Mouse (Mus musculus): ENCODE measurements around the gene Ikzf1.

The Ikzf1 gene

DNA sequence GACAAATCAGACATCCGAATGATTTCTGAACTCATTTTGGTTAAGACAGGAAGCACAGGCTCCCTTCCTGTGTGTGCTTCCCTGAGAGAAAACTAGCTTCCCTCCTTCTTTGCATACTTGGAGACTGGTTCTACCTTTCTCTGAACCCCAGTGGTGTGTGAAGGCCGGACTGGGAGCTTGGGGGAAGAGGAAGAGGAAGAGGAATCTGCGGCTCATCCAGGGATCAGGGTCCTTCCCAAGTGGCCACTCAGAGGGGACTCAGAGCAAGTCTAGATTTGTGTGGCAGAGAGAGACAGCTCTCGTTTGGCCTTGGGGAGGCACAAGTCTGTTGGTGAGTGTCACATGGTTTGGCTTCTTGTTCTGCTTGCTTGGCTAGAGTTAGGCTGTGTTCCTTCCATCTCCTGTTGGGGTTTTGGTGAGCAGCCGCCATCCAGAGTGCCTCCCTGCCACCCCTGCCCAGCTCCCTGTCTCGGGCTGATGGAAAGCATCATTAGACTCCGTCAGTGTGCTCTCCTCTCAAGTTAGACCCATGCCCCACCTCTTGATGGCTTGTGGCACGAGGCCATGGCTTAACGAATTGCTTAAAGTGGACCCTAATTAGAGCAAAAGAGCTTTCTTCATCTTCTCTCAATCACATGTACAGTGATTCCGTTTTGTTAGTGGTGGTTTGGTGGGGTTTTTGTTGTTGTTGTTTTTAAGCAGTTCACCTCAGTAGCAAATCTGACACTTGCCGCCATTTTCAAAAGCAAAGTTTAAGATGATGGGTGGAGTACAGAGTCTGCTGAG lies 5.4 kb downstream of the Ikzf1 start:
- DNase-seq: peak; percentile 67

DNA sequence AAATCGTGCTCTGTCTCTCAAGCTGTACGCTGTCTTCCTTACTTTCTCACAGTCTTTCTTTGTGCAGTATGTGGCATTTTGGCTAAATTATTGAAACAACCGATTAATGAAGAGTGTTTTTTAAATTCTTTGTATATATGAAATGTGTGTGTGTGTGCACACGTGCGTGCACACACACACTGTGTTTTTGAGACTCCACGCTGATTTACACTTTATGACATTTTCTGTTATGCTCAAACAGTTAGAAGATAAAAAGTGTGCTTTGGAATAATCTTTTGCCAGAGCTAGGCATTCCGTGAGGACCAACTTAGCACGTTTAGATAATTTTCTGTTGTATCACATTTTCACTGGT lies 6.0 kb downstream of the Ikzf1 start:
- DNase-seq: no peak

DNA sequence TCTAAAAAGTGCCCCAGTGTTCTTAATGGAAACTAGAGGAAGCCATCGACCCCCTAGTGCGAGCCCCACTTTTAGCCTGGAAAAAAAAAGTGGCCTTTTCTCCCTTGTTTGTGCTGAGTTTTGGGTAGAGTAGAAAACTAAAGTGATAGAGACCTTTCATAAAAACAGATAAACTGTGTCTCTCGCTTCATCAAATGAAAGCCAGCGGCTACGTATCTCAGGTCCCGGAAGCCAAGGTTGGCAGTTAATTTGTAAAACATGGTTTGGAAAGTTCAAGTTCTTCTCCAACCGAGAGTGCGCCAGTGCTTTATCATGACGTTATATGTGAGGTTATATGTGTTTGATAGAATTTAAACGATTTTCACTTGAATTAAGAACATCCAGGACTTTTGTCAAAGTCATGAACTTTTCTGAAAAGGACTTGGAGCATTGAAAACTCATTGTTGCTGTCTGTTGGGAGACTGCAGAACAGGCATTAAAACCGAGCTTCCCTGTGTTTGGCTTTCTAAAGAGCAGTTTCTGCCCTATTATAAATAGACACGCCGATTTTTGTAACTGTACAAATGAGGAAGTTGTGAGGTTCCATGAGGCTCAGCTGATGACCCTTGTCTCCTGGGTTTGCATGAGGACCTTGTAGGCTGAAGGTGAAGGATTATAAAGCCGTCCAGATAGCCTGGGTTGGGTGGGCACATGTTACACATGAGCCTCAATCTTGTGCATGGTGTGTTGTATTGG lies 6.7 kb downstream of the Ikzf1 start:
- DNase-seq: peak; percentile 48

DNA sequence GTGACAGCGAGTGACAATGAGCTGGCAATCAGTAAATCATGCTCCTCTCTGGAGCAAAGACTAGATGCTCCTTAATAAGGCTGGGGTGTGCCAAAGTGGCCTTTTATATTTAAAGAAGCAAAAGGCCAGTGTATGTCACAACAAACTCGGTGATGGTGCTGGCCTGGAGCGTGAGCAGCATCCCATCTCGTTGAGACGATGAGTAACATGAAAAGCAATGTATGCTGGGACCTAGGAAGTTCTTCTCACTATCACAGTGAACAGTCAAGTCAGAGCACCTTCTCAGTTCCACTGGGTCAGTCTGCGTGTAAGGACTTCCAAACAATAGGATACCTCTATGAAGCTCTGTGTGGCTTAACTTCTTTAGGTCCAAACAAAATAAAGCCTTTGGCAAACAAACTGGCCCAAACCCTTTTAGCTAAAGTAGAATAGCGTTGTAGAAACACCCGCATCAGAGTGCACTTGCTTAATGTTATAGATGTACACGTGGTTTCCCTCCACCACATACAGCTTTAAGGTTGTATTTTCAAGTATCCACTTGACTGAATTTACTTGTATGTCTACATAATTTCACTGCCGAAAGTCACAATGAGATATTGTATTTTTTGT lies 7.9 kb downstream of the Ikzf1 start:
- peak; percentile 43 for DNase-seq

DNA sequence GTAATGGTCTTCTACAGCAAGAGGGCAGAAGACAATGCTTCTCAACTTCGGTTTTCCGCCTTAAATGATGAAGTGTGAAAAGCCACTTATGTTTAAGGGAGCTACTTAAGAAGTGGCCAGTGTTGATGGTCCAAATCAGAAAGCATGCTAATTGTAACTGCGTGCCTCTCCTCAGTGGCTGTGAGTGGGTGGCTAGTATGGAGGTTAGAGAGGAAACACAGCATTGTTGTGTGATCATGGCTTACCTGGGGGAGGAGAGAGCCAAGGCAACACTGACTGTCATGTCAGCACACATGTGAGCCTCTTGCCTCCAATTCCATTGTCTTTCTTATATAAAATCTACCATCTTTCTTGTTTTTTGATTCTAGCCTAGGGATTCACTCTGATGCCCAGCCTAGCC lies 8.6 kb downstream of the Ikzf1 start:
- DNase-seq: peak; percentile 29

DNA sequence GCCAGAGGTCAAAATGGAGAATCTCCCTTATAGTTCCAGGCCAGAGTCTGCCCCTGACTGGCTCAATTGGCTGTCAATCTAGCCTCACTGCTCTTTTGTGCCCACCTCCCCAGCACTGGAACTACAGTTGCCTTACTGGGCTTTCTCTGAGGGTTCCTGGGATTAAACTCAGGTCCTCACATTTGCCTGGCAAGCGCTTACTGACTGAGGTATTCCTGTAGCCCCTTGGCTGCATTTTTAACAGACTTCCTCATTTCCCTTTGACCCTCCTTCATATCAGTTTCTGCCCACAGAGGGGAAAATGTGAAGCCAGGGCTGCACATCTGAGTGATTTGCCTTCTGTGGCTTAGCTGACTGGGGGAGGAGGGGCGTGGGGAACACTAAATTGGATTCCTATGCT lies 9.3 kb downstream of the Ikzf1 start:
- DNase-seq: peak; percentile 43

DNA sequence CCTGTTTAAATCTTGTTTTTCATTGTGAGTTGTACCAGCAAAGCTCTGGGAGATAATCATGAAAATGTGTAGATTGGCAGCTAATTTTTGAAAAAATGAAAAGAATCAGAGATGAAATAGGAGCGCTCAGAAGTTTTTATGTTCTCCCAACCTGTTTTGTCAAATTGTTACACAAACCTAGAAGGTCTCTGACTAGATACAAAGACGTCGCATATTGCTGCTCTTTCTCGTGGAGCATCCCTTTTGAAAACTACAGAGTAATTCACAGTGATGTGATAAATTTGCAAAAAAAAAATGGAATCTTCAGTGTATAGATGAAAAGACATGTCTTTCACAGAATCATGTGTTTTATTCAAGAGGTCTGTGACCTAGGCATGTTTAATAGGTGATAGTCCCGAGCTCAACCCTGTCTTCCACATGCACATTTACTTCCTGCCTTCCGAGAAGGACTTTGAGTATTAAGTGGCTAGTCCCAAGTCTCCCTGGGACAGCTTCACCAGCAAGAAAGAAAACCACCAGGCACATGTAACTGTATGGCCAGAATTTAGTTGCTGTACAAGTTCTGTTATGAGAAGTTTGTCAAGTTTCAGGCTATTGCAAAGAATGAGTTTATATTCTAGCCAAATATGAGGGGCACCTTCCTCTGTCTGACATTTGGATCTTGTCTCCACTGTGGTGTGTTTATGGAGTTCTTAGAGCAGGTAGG lies 9.8 kb downstream of the Ikzf1 start:
- DNase-seq: no peak

DNA sequence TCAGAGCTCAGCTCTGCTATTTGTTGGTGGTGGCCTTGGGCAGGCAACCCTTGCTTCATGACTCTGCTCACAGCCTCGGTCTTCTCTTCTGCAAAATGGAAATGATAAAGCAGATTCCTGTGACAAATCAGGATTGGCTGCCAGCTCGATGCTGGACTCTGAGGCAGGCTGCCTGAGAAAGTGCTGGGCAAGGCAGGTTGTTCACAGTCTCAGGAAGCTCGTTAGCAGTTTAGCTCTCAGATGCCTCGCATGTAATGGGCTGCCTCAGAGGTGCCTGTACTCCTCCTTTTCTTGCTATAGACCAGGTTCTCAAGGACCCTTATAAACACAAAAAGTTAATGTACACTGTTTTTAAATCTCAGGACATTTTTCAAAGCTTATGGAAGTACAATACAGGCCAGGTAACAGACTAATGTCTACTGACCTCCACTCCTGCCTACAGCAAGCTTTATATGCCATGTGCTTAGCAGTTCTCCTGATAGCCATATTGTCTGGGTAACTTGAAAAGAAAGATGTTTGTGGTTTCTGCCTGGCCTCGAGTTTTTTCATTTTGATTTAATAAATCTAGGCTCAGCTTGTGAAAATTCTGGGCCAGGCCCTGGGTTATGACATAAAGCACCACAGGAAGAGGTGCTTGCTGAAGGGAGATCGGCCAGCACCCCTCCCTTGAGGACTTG lies 10.5 kb downstream of the Ikzf1 start:
- DNase-seq: peak; percentile 35

DNA sequence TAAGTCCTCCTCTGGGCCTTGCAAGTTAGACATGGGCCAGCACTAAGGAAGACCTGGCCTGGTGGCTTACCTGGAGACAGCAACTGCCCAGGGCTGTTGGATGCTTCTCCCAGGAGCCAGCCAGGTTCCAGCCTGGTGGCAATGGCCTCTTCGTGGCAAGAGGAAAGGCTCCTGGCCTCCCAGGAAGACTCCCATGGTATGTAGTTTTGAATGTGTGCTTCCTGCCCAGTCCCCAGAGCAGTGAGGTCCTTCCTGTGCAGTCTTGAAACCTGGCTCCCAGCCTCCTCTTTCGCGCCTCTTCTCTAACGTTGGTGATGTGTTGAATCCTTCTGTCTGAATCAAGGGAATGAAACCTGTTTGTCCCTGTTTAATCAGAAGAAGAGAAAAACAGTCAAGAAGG lies 11.1 kb downstream of the Ikzf1 start:
- peak; percentile 45 for DNase-seq

DNA sequence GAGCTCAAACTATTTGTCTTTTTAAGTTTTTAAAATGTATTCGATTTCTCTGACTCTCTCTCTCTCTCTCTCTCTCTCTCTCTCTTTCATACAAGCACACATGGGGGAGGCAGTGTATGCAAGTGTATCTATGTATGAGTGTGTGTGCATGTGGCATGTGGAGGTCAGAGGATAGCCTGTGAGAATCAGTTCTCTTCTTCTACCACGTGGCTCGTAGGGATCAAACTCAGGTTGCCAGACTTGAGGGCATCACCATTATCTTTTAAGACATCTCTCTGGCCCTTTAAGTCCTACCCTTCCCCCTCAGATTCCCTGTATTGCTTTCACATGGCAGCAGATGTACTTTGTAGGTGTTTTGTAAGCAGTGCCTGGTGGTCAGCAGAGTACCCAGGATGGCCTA lies 12.0 kb downstream of the Ikzf1 start:
- no peak for DNase-seq

DNA sequence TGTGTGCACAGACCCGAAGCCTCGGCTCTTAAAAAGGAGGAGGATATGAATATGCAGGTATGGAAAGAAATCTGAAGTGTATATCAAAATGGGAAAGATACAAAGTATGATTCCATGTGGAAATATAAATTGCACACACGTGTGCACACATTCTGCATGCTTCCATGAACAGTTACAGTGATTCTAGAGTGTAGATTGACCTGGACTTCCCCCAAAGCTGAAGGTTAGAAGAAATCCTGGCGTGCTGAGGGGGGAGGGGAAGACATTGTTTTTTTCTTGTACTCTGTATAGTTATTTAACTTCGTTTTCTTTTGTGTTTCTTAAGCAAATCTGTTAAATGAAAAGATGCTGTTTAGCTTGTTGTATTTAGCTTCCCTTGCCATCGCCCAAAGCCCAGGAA lies 16.6 kb downstream of the Ikzf1 start:
- DNase-seq: no peak

DNA sequence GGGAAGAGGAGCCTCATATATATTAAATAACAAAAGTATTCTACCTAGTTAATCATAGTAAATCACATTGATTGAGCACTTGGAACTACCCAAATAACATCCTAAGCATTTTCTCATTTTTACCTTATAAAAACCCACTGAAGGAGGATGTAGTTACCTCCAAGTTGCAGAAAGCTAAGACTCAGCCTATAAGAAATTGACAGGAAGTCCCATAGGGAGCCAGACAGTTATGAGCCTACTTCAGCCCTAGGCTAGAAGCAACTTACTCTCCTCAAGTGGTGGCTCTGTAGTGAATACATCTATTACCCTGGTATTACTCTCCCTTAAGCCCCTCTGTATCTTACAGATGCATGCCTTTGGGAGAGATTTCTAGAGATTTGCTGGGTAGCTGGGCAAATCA lies 19.0 kb downstream of the Ikzf1 start:
- no peak for DNase-seq

DNA sequence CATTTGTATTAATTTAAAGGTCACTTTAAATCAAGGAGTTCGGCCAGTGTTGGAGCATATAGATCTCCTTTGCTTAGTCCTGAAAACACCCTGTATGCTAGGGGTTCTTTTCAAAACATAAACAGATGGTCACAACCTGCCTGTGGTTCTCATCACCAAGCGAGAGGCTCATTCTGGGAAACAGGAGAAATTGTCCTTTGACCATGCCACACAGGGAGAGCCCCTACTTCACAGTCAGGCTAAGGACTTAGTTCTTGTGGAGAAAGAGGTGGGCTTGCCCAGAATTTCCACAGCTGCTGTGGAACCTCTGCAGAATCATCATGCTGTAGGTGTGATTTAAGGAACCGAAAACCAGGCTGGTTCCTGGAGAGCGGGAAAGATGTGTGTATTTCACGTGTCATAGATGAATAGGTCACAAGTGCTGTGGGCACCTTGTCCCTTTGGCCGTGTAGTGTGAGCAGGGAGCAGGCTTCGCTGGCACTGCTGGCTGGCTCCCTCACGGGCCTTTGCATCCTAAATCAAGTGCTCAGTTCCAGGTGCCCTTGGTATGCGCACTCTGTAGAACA lies 23.4 kb downstream of the Ikzf1 start:
- no peak for DNase-seq

DNA sequence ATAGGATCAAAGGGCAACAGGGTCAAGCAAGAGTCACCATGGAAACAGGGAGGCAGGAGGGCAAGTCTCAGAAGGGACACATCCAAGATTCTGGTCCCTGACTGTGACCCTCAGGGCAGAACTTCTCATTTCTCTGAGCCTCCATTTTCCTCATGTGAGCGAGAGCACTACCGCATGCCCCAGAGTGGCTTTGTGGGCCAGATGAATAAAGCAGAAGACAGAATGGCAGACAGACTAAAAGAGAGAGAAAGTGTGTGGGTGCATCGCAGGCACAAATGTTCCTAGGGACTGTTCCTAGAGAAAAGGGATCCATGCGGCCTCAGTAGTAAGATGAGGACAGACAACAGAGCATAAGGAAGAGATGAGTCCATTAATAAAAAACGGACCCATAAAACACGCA lies 24.5 kb downstream of the Ikzf1 start:
- DNase-seq: no peak

DNA sequence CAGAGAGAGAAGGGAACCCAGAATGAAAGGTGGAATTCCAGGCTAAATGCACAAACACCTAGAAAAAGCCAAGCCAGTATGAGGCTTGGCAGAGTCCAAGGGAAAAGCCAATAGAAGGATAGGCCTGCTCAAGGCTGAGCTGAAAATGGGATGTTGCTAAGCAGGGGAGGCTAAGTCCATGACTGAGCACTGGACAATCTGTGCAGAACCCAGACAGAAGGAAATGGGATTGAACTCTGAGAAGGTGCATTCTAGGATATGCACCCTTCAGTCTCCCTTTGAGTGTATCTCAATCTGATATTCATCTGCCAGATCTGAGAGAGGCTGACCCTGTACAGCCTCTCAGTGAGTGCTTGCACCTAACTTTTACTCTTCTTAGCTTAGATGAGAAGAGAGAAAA lies 25.9 kb downstream of the Ikzf1 start:
- DNase-seq: no peak

DNA sequence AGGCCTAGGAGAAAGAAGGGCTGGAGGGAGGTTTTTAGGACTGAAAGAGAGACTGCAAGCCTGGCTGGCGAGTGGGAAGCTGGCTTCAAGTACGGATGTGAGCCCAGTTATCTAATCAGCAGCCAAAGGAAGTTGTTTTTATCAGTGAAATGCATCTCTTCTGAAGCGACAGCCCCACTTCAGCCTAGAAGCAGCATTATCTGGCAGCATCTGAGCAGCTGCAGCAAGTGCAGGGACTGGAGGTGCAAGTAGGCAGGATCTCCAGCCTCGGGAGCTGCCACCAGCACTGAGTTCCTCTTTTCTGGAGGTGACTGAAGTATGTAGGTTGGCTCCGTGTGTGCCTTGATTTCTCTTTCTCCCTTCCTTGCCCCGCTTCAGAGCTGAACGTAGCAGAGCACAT lies 26.9 kb downstream of the Ikzf1 start:
- peak; percentile 60 for DNase-seq

DNA sequence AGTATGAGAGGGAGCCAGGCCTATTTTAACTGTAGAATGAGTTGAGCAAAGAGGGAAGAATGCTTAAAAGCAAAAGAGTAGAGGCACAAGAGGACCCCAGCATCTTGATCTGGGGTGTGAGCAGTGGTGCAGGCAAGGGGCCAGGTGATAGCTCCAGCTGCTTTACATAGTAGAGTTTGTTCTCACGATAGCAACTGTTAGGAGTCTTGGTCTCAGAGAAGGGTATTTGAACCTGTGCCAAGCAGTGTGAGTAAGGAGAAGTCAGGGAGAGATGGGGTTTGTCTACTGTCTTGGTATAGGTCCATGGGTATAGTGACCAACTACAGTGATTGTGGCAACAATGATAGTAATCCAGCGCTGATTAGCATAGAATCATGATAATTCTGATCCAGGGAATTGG lies 29.9 kb downstream of the Ikzf1 start:
- no peak for DNase-seq

DNA sequence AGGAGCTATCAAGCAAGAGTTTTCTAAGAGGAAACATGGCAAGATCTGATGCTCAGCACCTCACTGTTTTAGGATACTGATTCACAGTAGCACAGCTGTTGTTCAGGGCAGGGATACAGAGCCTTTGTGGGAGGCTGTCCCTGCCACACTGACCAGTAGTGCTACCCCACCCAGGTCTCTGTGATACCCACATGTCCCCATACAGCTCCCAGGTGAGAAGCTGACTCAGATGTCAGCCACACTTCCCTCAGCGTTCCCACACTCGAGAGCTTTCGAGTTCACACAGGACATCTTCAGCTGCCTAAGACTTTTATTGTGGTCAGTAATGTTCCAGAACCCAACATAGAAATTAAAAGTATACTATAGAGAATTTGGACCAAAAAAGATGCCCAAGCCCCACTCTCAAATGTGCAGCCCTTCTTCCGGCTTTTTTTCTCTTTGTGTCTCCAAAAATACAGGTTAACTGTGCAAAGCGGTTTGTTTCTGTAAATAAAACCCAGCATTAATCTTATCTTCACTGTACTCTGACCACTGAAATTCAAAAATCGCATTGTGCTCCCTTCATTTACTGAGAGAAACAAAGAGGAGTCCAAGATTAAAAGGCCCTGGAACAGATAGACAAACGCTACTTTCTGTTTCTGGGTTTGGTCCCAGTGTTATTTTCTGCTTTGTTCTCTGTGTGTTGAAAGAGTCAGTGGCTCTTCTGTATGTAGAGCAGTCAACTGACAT lies 31.3 kb downstream of the Ikzf1 start:
- peak; percentile 53 for DNase-seq

DNA sequence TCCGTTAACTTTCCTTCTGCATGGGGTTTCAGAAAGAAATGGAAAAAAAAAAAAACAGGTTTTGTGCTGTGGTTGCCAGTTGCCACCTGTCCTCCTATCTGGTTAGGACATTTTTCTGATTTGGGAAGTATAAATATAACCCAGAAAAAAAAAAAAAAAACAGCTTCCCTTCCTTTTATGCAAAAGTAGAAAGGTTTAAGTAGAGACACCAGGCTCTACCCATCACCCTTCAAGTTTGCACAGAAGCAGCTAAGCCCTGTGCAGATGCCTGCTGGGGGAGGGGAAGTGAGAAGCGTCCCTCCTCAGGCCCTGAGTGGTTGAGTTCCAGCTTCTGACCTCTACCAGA lies 31.9 kb downstream of the Ikzf1 start:
- peak; percentile 73 for DNase-seq

DNA sequence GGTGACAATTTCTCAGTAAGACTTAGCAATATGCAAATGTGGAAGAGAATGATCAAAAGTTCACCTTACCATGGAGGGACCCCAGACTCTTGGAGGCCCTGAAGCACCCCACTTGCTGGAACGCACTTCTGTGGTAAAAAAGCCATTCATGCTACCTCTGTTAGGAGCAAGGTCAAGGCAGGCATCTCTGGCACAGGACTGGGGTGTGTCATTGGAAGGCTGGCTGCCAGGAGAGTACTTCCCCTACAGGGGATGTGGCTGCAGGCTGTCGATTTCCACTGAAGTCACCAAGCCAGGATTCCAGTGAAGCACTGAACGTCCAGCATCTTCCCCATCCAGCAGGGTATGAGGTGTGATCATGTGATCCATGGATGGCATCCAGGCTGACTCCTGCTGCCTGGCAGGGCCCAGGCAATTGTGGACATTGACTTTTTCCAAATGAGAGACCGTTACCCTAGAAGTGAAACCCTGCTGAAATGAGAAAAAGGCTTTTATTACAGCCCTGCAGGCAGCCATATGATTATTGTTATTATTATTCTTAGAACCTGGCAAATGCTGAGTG lies 32.9 kb downstream of the Ikzf1 start:
- no peak for DNase-seq

DNA sequence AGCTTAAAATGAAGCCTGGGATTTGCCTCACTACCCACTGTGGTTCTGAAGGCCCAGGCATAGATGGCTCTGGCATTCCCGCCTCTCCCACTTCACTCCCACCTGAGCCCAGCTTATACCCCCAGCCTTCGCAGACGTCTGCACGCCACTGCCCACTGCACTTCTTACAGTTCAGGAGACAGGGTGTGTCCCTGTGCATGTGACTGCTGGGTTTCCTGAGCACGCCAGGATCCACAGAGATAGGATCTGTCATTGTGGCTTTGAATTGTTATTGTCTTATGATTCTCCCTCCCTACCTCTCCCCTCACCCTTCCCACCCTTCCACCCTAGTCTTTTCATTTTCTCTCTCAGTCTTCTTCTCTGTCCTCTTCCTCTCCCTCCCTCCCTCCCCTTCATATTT lies 34.9 kb downstream of the Ikzf1 start:
- no peak for DNase-seq

All from thymus, postnatal 4 days (tissue).